Mouse (Mus musculus): ENCODE results near the gene Car5a. TPM values are rescaled to one million over a fixed set of nuclear protein-coding genes. Genes with fewer than 3 reads are reported as not detected.

Gene Car5a
- total RNA-seq (2021) = not detected
- long read RNA-seq, experiment 1, partial matches to known transcripts = 0 of 3 reads
- long read RNA-seq, experiment 1, other reads (novel, unspliced or antisense) = 3 of 3 reads
- long read RNA-seq, experiment 2, partial matches to known transcripts = 0 of 1 reads
- long read RNA-seq, experiment 2, other reads (novel, unspliced or antisense) = 1 of 1 reads

GRCm38 (mm10) chr8:121944831-121945230 lies at the start of gene Car5a:
Gene Car5a, minus strand, starts transcription at chr8:121944904.
- no peak for DNase-seq

GRCm38 (mm10) chr8:121992911-121993310 lies 48.2 kb upstream of the Car5a start:
- no peak for DNase-seq

GRCm38 (mm10) chr8:121991611-121992010 lies 46.9 kb upstream of the Car5a start:
- no peak for DNase-seq

GRCm38 (mm10) chr8:121990506-121991255 lies 46.0 kb upstream of the Car5a start:
- peak in 1 of 2 experiments; percentile 33 for DNase-seq

- DNase-seq = no peak
These were observed 43.2 kb upstream of the Car5a start for GRCm38 (mm10) chr8:121987892-121988291.

- DNase-seq = no peak
These were observed 41.0 kb upstream of the Car5a start for GRCm38 (mm10) chr8:121985673-121986072.

- DNase-seq = no peak
These were observed 36.8 kb upstream of the Car5a start for GRCm38 (mm10) chr8:121981520-121981895.

GRCm38 (mm10) chr8:121980792-121981519 lies 36.3 kb upstream of the Car5a start:
- no peak for DNase-seq

GRCm38 (mm10) chr8:121978670-121979069 lies 34.0 kb upstream of the Car5a start:
- DNase-seq = no peak

GRCm38 (mm10) chr8:121977819-121978590 lies 33.3 kb upstream of the Car5a start:
- DNase-seq = peak; percentile 27 to 49

- no peak for DNase-seq
These were observed 29.2 kb upstream of the Car5a start for GRCm38 (mm10) chr8:121973906-121974305.

GRCm38 (mm10) chr8:121971488-121972058 lies 26.9 kb upstream of the Car5a start:
- no peak for DNase-seq

- no peak for DNase-seq
These were observed 25.5 kb upstream of the Car5a start for GRCm38 (mm10) chr8:121970225-121970624.

- no peak for DNase-seq
These were observed 23.8 kb upstream of the Car5a start for GRCm38 (mm10) chr8:121968542-121968941.

- DNase-seq = peak; percentile 56 to 63
These were observed 23.3 kb upstream of the Car5a start for GRCm38 (mm10) chr8:121967977-121968376.

GRCm38 (mm10) chr8:121966714-121967448 lies 22.2 kb upstream of the Car5a start:
- no peak for DNase-seq

GRCm38 (mm10) chr8:121966110-121966509 lies 21.4 kb upstream of the Car5a start:
- DNase-seq = no peak

GRCm38 (mm10) chr8:121964716-121965512 lies 20.2 kb upstream of the Car5a start:
- DNase-seq = peak; percentile 46 to 65

GRCm38 (mm10) chr8:121962892-121963291 lies 18.2 kb upstream of the Car5a start:
- DNase-seq = no peak

GRCm38 (mm10) chr8:121958395-121958794 lies 13.7 kb upstream of the Car5a start:
- DNase-seq = no peak
